Mouse (Mus musculus) small intestine, adult 2 months (tissue): Measurements from ENCODE around the gene Gpr162. TPM values are rescaled to one million over a fixed set of nuclear protein-coding genes. Genes with fewer than 3 reads are reported as not detected.

Experiments used
- H3K27ac ChIP-seq: fragments of 200-500 bp; 2 replicates; pipeline ENCODE4 v1.5.1; 2012; ENCODE audit warnings: low read depth, low read length, control low read depth, inconsistent platforms; ENCODE audit not compliant: insufficient read depth
- H3K27me3 ChIP-seq: fragments of 200-500 bp; 2 replicates; pipeline ENCODE4 v1.6.1; 2012; ENCODE audit warnings: mild to moderate bottlenecking, moderate library complexity, low read length, inconsistent platforms; ENCODE audit not compliant: control insufficient read depth, insufficient read depth
- H3K36me3 ChIP-seq: fragments of 200-500 bp; 2 replicates; pipeline ENCODE4 v1.6.1; 2012; ENCODE audit warnings: mild to moderate bottlenecking, low read length, control low read depth, inconsistent platforms; ENCODE audit not compliant: control insufficient read depth, insufficient read depth
- H3K4me1 ChIP-seq: fragments of 200-500 bp; 2 replicates; pipeline ENCODE4 v1.6.1; 2012; ENCODE audit warnings: low read length, inconsistent platforms, mixed read lengths; ENCODE audit not compliant: control insufficient read depth, insufficient read depth, insufficient read length
- H3K4me3 ChIP-seq: fragments of 200-500 bp; 2 replicates; pipeline ENCODE4 v1.5.1; 2012; ENCODE audit warnings: low read depth, mild to moderate bottlenecking, control low read depth, inconsistent platforms, low read length, moderate library complexity
- CTCF ChIP-seq: fragments of 200-500 bp; IDR thresholded peaks from 2 replicates; pipeline ENCODE4 v1.5.1; 2012; ENCODE audit warnings: low read depth, mild to moderate bottlenecking, control low read depth, inconsistent platforms, low read length, moderate library complexity, mixed read lengths; ENCODE audit not compliant: insufficient replicate concordance, insufficient read length; ENCODE audit errors: extremely low read depth
- POLR2A ChIP-seq: fragments of 200-500 bp; IDR thresholded peaks from 2 replicates; pipeline ENCODE4 v1.6.1; 2012; ENCODE audit warnings: low read depth, mild to moderate bottlenecking, control low read depth, inconsistent platforms, low read length, moderate library complexity
- WGBS: fragments of 180-500 bp; shearing (Covaris S2); methylation state at CpG from one replicate; pipeline ENCODE4 v1.1.7; 2018; 5-methylcytosine and 5-hydroxymethylcytosine counted together
- polyA plus RNA-seq: library from polyadenylated mRNA; depleted of rRNA; stranded (reverse); fragments of >200 nt; gene quantifications from 2 replicates; pipeline ENCODE4 v1.2.3, GENCODE M21; 2012

The Gpr162 gene
- polyA plus RNA-seq, 1 experiment, result 1.7 TPM

DNA sequence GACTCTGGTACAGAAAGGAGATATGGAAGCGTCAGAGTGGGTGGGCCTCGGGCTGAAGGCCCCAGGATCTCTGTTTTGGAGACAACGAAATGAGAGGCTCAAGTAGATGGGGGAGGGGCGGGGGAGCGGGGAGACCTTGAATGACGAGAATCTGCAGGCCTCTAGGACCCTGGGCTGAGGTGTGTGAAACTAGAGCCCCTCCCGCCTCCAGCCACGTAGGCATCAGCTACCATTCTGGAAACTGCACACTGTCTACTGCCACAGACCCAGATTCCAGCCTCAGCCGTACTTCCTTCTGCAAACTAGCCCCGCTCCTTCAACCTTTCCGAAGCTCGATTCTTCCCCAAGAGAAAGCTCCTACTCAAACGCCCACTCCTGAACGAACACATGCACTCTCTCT is 7.5 kb downstream of the Gpr162 start:
- Histone ChIP-seq H3K36me3 (no peaks in the 10 kb centered on the region), H3K27ac (no peak overlapping the region), H3K4me1 (no peaks in the 10 kb centered on the region; the same call in 1 of the 2 replicates), H3K4me3 (no peak overlapping the region), H3K27me3 (peaks cover 24% of the 10 kb centered on the region)
- no peak for TF ChIP-seq CTCF
- TF ChIP-seq POLR2A, result no peak
- WGBS, result 26% methylated on average over 14 of the region's 14 CpGs

DNA sequence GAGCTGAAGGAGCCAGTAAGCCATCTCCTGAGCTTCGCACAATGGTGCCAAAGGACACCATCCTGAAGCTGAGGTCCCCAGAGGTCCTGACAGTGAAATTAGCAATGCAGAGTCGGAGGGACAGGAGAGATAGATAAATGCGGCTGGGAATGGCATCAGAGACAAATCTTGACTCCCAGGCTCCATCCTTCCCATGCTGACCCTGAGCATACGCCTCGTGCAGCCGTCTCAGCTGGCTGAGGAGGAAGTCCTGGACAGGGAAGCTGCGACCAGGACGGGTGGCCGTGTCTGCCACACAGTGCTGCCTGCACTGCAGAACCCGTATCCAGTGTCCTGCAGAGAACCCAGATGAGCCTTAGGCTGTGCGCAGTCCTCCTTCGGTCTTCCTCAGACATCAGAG is 9.1 kb downstream of the Gpr162 start:
- TF ChIP-seq CTCF (no peak), POLR2A (no peak)
- WGBS, result 65% methylated on average over 12 of the region's 12 CpGs

DNA sequence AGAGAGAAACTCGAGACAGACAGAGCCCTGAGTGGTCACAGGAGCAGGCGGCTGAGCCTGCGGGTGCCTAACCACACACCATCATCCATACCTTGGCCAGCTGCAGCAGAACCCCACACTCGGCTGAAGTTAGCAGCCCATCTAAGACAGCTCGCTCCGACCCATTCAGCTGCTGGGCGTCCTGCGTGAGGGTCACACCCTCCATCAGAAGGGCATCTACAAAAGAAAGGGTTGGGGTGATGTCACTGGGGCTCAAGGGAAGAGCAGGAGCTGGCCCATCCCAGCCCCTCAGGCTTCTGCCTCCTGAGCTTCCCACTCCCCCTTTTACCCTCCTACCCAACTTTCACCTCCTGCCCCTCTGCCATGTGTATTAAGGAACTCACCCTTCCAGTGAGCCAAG is 13.2 kb downstream of the Gpr162 start:
- no peak overlapping the region for H3K27ac ChIP-seq
- H3K27me3 ChIP-seq, result no peaks in the 10 kb centered on the region
- H3K4me3 ChIP-seq, result no peak overlapping the region
- 52% methylated on average over 8 of the region's 8 CpGs for WGBS
- no peak for TF ChIP-seq CTCF
- TF ChIP-seq POLR2A, result no peak
- H3K36me3 ChIP-seq, result no peaks in the 10 kb centered on the region
- H3K4me1 ChIP-seq, result no peaks in the 10 kb centered on the region

More for the DNA sequence above, 9.1 kb downstream of the Gpr162 start:
- Histone ChIP-seq H3K27ac (no peak overlapping the region), H3K4me3 (no peak overlapping the region), H3K36me3 (no peaks in the 10 kb centered on the region), H3K27me3 (peaks cover 24% of the 10 kb centered on the region), H3K4me1 (no peaks in the 10 kb centered on the region)

DNA sequence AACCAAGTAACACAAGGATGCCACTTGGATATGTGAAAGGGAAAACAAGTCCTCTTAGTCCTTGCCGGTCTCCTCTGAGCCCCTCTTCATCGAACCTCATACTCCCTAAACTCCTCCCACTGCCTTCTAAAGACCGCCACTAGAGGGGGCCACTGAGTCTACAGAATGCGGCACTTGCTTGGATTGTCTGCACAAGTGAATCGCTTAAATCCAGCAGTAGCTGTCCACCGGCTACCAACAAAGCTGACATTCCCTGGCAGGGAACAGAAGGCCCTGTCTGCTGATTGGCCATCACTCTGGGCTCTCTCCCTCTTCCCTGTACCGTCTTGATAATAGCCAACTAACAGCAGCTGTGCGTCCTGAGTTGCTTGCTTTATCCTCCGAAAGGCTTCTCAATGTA is 16.5 kb downstream of the Gpr162 start:
- Histone ChIP-seq H3K36me3 (no peaks in the 10 kb centered on the region), H3K27me3 (no peaks in the 10 kb centered on the region), H3K4me1 (no peaks in the 10 kb centered on the region), H3K27ac (no peak overlapping the region), H3K4me3 (no peak overlapping the region)
- TF ChIP-seq CTCF (peak; percentile 97; the same call in 1 of the 2 replicates), POLR2A (no peak)
- 13% methylated on average over 9 of the region's 9 CpGs for WGBS

DNA sequence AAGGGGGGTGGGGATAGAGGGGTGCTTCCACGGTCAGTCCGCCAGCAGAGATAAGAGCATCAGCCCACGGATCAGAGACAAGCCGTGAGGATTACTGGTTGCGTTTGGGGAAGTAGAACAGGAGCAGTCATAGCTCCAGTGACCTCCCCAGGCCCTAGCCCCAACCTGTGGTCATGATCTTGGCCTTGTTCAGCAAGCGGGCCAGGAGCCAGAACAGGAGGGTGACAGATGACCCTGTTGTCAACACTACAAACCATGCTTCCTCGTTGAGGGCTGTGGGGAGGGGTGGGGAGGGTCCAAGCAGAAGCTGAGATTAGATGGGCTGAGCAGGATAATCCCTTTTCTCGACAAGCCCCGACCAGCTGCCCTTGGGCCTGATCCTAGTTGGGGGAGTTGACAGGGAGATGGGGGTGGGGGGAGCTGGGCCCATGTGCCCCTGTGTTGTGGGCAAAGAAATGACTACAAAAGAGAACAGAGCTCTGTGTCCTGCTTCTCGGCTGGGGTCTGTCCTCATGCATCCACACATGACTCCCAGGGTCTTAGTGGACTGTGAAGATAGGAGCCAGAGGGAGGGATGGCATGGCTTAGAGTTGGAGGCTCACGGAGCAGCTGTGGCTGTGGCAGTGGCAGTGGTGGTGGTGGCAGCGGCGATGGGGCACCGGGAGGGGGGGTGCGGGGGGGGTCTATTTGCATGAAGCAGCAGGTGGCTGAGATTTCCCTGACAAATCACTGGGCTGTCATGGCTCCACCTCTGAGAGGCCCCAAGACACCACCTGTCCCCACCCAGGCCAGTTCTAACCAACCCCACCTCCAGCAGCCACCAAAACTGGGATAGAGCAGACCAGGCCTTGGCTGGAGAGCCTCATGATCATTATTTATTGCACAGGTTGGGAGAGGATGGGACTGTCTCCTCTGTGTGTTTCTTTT is 23.3 kb downstream of the Gpr162 start, which contains the start of gene Gnb3:
Gene Gnb3 (minus strand): TSS at position 35 of the 927 bp plus-strand sequence.
- no peaks in the 10 kb centered on the region for H3K4me1 ChIP-seq
- 42% methylated on average over 15 of the region's 15 CpGs for WGBS
- TF ChIP-seq POLR2A, result no peak
- TF ChIP-seq CTCF, result no peak
- no peak within 1 kb of the TSS for H3K4me3 ChIP-seq
- no peaks in the 10 kb centered on the region for H3K36me3 ChIP-seq
- no peaks in the 10 kb centered on the region for H3K27me3 ChIP-seq
- no peak within 1 kb of the TSS for H3K27ac ChIP-seq

DNA sequence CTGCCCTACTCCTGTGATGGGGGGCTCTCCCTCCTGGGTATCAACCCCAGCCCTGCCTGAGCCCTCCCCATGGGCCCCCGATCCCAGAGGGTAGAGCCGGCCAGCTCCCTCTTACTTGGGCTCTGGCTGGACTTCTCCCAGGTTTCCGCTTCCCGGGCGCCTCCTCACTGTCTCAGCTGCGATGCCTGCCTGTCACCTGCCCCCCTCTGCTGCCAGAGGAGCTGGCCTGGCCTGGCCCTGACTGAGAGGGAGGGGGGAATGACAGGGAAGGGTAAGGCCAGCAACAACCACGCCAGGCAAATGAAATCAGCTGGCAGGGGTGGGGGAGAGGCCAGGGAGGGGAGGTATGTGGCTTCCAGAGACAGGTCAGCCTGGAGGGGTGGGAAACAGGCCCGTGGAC is 24.0 kb downstream of the Gpr162 start:
- no peaks in the 10 kb centered on the region for H3K27me3 ChIP-seq
- 21% methylated on average over 8 of the region's 8 CpGs for whole genome bisulfite sequencing
- H3K27ac ChIP-seq, result no peak overlapping the region
- no peak for TF ChIP-seq POLR2A
- TF ChIP-seq CTCF, result no peak
- H3K4me1 ChIP-seq, result no peaks in the 10 kb centered on the region
- no peak overlapping the region for H3K4me3 ChIP-seq
- no peaks in the 10 kb centered on the region for H3K36me3 ChIP-seq

DNA sequence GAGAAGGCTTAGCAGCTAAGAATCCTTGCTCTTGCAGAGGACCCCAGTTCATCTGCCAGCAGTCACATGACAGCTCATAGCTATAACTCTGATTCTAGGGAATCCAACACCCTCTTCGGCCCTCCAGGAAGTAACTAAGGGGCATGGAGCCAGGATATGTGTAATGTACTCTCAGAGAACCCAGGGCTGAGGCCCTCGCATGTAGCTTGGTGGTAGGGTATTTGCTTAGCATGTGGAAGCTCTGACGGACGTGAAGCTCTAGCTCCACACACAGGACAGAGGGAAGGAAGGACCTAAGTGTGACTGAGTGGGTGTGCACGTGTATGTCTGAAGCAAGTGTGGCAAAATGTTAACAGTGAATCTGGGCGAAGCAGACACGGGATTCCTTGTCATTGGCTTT is 27.4 kb downstream of the Gpr162 start:
- WGBS, result 69% methylated on average over 7 of the region's 7 CpGs

More for the DNA sequence above, 27.4 kb downstream of the Gpr162 start:
- H3K4me3 ChIP-seq, result no peak overlapping the region
- H3K36me3 ChIP-seq, result peaks cover 1% of the 10 kb centered on the region; the same call in 1 of the 2 replicates
- no peaks in the 10 kb centered on the region for H3K4me1 ChIP-seq
- H3K27ac ChIP-seq, result no peak overlapping the region
- no peaks in the 10 kb centered on the region for H3K27me3 ChIP-seq
- no peak for TF ChIP-seq POLR2A
- no peak for TF ChIP-seq CTCF
